Mouse (Mus musculus) right cerebral cortex, postnatal 4 days (tissue): ENCODE data around the gene Gm8797.
"Not testable (repeated sequence)": the region's sequence is repeated elsewhere in the genome, so short reads cannot be mapped to it uniquely, and the experiment has no call there.

Experiments used
- DNase-seq: peaks from one replicate; pipeline ENCODE4 v3.0.0-alpha.2; 2022

The Gm8797 gene

DNA sequence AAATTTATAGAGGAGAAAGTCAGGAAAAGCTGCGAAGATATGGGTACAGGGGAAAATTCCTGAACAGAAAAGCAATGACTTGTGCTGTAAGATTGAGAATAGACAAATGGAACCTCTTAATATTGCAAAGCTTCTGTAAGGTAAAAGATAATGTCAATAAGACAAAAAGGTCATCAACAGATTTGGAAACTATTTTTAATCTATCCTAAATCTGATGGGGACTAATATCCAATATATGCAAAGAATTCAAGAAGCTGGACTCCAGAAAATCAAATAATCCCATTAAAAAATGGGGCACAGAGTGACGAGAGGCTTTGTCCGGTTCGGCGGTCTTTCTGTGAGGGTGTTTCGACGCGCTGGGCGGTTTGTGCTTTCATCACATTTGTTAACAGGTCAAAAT lies at the start of gene Gm8797:
TSS of gene Gm8797 (plus strand) at position 301 of the 400 bp plus-strand sequence.
- DNase-seq, result not testable (repeated sequence)

GRCm38 (mm10) chr3:5714481-5714880 lies 36.1 kb upstream of the Gm8797 start:
- DNase-seq, result no peak

- DNase-seq, result no peak
These were observed 17.7 kb upstream of the Gm8797 start for GRCm38 (mm10) chr3:5732931-5733330.

GRCm38 (mm10) chr3:5754763-5755478 lies 4.3 kb downstream of the Gm8797 start:
- peak; percentile 43 for DNase-seq

- no peak for DNase-seq
These were observed 15.7 kb downstream of the Gm8797 start for GRCm38 (mm10) chr3:5766256-5766655.

GRCm38 (mm10) chr3:5776894-5777293 lies 26.3 kb downstream of the Gm8797 start:
- no peak for DNase-seq
